Mouse (Mus musculus) kidney, postnatal 36 days (tissue): ENCODE results near the gene Krt13.
A peak's percentile ranks its signal among the peaks of the same experiment; 100 is the strongest.

Source experiments
- DNase-seq, 2 experiments: peaks; one replicate each; pipeline ENCODE4 v3.0.0; 2021 to 2022; ENCODE audit warnings: mixed read lengths in 2 of 2

The Krt13 gene

GRCm38 (mm10) chr11:100121466-100121865, at the start of gene Krt13:
Gene Krt13, minus strand, starts transcription at chr11:100121566.
- DNase-seq: no peak

GRCm38 (mm10) chr11:100168765-100169762, 47.7 kb upstream of the Krt13 start:
- peak; percentile 55 to 84 for DNase-seq

DNA sequence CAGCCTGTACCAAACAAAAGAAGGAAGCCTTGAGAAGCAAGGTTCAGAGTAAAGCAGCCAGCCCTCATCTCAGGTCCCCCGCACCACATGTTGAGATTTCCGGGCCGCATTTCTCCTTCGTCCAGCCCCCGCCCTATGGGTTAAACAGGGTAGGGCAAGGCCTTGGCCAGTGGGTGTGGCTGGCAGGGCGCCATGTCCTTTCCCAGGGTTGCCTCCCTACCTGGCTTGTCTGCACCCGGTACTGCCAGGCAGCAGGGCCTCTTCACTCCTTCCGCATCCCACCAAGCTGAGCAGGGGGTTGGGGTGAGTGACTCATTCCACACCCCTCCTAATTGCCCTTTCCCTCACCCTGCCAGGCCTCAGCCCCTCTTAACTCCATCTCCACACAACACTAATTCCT, 46.7 kb upstream of the Krt13 start:
- DNase-seq: peak in 1 of 2 experiments; percentile 19

DNA sequence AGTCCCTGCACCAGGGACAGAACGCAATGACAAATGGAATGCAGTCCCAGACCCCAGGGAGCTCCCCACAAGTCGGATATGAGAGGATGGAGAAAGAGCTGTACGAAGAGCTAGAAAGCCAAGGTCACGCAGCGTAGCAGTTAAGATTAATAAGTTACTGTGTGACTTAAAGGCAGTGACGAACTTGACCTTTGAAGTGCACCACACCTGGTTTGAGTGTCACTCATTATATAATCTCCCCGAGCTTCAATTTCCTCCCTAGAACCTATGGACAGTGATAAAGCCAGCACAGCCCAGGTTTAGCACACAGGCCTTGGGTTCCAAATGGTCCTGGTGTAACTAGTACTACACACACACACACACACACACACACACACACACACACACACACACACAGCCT, 43.0 kb upstream of the Krt13 start:
- DNase-seq: peak; percentile 10 to 44

DNA sequence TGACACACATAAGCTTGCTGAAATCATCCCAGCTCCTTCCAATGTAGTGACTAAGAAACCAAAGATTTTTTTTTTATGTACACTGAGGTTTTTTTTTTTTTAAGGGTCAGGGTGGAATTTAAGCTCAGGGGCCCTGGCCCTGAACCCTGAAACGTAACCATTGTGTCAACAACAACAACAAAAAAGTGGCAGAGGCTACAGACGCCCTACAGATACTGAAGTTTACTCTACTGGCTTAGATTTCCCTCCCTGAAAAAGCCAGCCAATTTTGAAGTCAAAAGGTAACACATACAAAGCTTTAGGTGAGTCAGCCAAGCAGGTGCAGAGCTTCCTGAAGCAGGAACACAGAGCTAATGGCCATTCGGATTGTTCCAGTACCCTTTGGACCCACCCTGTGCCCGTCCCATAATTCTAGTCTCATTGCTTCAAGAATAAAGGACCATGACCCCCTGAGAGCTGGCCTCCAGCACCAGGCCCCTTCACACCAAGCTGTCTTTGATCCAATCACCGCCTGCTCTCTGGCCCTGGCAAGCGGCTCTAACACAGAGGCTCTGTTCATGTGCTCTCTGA, 36.6 kb upstream of the Krt13 start:
- no peak for DNase-seq

- no peak for DNase-seq
Measured at GRCm38 (mm10) chr11:100157331-100157730, 36.0 kb upstream of the Krt13 start.

GRCm38 (mm10) chr11:100155497-100156255, 34.3 kb upstream of the Krt13 start:
- DNase-seq: no peak

DNA sequence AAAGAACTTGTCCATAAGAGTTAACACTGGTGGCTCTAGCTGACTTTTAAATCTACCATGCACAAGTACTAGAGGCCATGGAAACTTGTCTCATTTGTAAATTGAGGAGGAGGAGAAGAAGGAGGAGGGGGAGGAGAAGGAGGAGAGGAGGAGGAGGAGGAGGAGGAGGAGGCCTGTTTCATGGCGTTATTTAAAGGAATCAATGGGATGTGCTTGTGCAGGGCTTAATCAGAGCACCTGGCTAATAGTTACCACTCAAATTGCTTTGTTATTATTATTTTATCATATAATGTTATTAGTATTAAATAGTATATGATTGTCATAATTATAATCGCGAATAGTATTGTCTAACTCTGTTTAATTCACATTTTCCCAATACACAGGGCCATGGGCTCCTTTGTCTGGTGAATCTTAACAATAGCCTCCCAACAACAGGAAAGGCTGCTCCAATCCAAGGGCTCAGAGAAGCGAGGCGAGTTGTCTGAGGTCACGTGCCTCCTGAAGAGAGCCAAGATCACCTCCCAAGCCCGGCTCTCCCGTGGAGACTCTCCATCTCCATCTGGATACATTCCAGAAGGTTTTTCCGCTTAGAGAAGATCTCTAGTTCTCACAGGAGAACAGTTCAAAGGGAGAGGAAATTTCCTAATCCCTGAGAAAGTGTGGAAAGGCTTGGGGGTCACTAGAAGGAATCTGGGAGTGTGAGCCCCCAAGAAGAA, 27.4 kb upstream of the Krt13 start, which contains the start of gene Krt19:
Krt19 (minus strand) TSS at position 51 of the 716 bp plus-strand sequence.
- DNase-seq: no peak

- no peak for DNase-seq
Measured at GRCm38 (mm10) chr11:100147566-100148353, 26.4 kb upstream of the Krt13 start.

DNA sequence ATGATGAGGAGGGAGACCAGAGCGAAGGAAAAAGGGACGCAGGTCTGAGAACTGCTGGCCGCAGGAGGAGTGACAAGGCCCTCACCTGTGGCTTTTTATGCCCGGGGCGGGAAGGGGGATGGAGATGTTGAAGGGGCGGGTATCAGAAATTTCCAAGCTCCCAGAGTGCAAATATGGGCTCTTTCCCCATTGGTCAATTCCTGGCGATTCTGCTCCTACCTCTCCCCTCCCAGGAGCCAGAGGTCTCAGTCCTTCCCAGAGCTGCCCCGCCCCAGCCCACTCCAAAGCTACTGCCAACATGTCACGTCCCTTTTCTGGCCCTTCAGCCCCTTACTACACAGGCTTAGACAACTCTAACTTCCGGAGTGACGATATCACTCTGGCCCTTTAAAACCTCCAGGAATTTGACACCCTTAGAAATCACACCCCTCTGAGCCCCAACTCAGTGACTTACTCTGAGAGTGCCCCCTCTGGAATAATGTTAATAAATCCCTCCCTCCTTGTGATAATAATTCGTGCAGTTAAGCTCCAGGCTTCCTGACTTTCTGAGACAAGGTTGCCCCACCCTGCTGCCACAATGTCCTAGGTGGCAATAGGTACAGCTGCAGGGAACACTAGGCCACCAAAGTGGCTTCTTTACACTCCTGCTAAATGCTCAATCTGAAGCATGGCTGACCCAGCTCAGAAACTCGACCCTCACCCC, 24.6 kb upstream of the Krt13 start:
- DNase-seq: peak in 1 of 2 experiments; percentile 25

DNA sequence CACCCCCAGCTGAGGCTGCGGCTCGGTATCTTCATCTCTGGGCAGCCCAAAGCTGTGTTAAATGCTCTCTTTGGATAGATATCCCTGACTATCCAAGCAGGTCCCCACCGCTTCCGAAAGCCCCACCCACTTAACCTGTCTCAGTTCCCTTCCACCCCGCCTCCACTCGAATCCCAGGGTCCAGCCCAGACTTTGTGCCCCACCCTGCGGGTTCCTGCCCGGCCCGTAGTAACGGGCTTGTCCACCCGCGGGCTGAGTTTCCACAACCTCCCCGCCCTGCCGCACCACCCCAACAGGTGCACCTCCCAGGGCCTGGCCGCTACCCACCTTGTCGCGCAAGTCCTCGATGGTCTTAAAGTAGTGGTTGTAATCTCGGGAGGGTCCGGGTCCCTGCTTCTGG, 23.7 kb upstream of the Krt13 start:
- DNase-seq: peak; percentile 9 to 45

DNA sequence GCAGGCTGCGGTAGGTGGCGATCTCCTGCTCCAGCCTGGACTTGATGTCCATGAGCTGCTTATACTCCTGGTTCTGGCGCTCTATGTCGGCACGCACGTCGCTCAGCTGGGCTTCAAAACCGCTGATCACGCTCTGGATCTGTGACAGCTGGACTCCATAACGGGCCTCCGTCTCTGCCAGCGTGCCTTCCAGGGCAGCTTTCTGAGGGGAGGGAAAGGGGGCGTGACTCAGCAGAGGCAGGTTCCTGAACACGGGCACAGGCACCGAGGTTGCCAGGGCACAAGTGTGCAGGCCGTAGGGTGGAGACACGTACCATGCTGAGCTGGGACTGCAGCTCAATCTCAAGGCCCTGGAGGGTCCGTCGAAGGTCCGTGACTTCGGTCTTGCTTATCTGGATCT, 19.6 kb upstream of the Krt13 start:
- DNase-seq: peak; percentile 27 to 34

- DNase-seq: no peak
Measured at GRCm38 (mm10) chr11:100139391-100139790, 18.0 kb upstream of the Krt13 start.

DNA sequence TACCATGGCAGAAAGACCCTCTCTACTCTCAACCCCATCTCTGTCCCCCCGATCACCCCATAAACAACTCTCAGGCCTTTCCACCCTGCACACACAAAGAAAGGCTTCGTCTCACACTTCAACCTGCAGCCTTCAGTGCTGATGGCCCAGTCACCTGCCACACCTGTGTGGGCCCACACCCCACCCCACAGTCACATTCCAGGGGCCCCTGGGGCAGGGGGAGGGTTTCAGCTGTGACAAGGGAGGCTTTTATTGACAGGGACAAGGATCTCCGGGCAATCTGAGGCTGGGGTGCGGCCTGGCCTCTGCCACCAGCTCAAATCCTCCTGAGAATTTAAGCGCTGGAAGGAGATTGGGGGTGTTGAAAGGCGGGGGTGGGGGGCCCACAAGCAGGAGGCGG, 17.4 kb upstream of the Krt13 start:
- no peak for DNase-seq

DNA sequence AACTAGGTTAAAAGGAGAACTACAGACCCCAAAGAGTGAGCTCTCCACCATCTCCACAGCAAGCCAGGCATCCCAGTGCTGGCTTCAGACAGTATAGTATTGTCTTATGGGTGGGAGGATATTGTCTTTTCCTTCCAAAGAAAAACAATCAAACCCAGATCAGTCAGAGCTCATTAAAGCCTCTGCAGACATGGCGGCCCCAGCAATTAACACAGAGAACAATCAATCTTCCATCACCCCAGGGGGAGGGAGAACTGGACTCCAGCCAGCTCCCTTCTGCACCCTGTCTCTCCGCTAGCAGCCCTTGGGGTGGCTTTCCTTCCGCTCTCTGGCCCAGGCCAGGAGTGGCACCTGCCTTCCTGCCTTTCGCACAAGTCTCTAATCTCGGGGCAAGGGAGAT, 16.3 kb upstream of the Krt13 start:
- no peak for DNase-seq

GRCm38 (mm10) chr11:100136559-100136958, 15.2 kb upstream of the Krt13 start:
- no peak for DNase-seq

- DNase-seq: no peak
Measured at GRCm38 (mm10) chr11:100135731-100136130, 14.4 kb upstream of the Krt13 start, which contains the start of gene Krt15. Gene Krt15, minus strand, starts transcription at chr11:100135928.

- no peak for DNase-seq
Measured at GRCm38 (mm10) chr11:100124901-100125300, 3.5 kb upstream of the Krt13 start.

GRCm38 (mm10) chr11:100120331-100120730, 1.0 kb downstream of the Krt13 start:
- no peak for DNase-seq

DNA sequence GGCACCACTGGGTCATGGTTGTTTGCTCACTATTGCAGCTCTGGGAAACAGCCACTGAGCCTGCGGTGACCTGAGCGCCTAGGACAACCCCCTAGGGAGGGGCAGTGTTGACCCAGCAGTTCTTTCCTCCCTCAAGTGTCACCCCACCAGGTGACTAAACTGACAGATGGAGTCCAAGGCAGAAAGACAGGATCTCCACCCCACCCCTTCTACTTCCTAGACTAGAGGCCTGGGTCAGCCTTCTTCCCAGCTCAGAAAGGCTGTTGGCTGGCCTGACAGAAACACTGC, 7.7 kb downstream of the Krt13 start:
- DNase-seq: no peak
